Mouse (Mus musculus) kidney, adult 8-10 months (tissue): Measurements from ENCODE around the gene Zfp536.

Experiments
- DNase-seq, 2 experiments: peaks; one replicate each; pipeline ENCODE4 v3.0.0; 2022

Zfp536 gene

DNA sequence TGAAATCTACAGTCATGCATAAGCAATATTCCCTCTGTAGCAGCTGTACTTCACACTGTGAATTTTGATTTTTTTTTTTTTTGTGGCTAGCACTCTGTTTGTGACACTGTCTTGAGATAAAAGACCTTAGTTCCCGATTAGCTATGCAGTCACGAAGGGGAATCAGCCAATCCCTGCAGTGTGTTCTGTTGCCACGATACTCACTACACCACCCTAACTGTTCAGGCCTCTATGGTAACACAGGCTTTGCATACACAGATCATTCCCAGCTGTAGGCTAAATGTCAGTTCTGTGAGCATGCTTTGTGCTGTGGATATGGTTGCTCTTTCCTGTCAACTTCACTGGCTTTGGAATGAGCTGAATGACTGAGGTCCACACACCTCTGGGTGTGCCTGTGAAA is 325.9 kb downstream of the Zfp536 start:
- no peak for DNase-seq

DNA sequence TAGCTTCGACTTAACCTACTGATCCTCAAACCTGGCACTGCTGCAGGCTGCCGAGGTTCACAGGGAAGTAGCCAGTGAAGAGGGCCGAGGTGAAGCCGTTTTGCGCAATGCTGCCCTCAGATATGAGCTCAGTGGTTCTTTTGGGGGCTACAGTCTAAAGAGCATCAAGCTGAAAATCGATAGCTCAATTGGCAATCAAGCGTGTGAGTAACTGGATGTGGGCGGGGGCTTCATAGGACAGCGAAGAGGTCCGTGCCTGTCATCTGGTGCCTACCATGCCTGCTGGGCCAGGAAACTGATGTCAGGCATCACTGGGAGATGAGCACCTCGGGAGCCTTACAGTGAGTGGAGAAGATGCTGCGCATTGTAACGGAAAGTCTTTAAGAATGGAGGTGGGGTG is 333.5 kb downstream of the Zfp536 start:
- DNase-seq = no peak

DNA sequence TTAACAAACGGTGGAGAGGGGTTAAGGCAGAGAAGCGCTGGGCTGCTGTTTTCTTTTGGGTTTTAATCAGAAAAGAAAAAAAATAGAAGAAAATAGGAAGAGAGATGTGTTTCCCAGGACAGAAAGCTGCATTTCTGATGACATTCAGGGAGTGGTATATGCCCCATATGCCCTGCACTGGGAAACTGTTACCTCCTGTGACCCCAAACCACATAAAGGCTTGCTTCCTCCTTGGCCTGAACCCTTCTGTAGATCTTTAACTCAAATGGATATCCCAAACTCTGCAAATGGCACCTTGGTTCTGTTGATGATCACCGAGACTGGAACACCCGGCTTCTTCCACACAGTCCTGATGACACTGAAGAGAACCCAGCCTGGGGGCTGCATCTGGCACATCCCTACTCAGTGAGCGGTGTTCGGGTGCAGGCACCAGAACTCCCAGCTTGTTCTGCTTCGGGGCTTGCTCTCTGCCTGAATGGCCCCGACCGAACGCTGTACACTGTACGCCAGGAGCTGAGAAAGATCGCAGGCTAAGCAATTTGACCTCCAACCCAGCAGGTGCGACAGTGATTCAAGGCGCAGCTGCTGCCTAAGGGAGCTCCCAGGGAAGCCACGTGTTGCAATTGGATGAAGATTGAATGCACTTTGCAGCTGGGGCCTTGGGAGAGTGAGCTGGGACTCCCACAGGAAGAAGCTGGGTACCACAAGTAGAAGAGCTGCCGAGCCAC is 334.2 kb downstream of the Zfp536 start:
- no peak for DNase-seq

DNA sequence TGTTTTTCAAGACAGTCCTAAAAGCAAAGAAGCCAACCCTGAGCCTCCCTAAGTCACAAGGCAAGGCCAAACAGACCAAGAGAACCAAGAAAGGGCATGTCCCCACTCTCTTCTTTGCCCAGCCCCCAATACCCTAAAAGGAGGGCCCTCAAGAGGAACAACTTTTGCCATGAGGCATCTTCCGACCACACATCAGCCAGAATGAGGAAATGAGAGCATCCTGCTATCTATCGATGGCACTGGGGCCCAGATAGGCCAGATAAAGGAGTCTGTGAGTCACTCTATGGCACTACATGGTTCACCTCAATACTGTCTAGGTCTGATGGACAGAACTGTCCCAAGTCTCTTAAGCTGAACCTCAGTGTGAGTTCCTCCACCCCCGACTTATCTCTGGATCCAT is 335.6 kb downstream of the Zfp536 start:
- DNase-seq = no peak

DNA sequence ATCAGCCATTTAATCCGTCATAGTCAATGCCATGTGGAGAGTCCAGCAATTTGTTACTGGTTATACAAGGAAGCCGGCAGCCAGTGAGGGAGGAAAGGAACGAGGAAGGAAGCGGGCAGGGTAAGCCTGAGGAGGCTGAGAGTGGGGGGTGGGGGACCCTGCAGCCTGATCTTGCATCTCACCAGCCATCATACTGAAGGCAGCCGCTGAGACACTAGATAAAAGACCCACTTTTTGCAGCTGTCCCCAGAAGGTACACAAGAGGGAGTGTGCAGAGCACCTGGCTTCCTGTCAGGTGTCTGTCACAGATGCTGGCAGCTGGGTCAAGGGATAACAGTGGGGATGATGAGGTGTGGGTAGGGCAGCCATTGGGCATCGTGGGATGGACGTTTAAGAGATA is 340.3 kb downstream of the Zfp536 start:
- no peak for DNase-seq

DNA sequence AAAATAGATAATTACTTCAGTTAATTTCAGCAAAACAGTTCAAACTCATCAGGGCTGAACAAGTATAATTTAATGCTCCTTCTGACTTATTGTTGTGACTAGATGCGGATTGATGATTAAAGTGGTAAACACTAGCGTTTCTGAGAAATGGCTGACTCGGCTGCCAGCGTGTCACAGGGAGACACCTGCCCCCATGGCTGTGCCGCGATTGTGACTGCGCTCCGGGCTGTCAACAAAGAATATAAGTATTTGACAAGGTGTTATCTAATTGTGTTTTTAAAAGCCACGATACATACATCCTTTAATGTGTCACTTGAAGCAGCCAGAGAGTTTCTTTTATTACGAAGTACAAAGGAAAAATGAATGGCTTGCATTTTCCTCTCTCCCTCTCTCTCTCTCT is 342.0 kb downstream of the Zfp536 start:
- no peak for DNase-seq

DNA sequence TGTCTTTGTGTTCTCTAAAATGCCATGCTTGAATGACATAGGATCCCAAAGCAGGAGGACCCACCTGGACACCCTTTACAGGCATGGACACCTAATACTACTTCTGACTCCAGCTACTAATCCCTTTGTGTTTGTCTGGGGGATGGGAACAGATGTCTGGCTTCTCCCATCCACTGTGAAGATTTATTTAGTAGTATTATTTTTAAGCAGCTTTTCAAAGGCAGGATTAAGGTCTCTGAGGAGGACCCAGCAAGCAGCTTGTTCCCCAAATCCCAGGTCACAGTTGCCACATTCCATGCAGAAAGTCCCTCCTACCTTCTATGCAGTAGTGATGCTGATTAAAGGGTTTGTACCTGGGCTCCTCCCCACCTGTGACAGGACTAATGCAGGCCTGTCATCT is 347.4 kb downstream of the Zfp536 start:
- DNase-seq = no peak

DNA sequence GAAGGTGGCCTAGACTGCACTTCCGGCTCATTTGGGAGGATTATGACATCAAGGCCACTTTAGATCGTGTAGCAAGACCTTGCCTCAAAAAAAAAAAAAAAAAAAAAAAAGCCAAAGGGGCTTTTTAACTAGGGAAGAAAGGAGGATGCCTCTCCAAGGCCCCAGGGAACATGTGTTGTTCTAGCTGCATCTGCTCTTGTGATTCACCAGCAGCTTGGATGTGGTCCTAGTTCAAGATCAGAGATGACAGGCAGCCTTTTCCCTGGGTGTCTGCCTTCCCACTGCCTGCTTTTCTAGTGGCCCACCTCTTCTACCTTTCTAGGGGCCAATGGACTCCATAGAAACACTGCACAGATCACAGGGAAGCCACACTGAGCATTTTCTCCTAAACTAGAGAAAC is 350.5 kb downstream of the Zfp536 start:
- DNase-seq = no peak
